Mouse (Mus musculus) midbrain, embryonic 12.5 days (tissue): ENCODE data around the gene Ddx59. TPM values are rescaled to one million over a fixed set of nuclear protein-coding genes. Genes with fewer than 3 reads are reported as not detected.

ENCODE experiments used
- polyA plus RNA-seq: library from polyadenylated mRNA; unstranded; fragments of >200 nt; fragmentation: Nextera tagmentation; extraction: Ambion mirVana; gene quantifications from 2 replicates; pipeline ENCODE4 v1.2.1, GENCODE M21; 2016

The Ddx59 gene
- polyA plus RNA-seq, 1 experiment from 2014 or later: 17.9 TPM

Other genes starting within 250 kb of the Ddx59 start
- 0.38 and 0.43 TPM in 2 replicates for gene Mroh3, start 202.4 kb upstream of the Ddx59 start, polyA plus RNA-seq
- gene Inava, start 181.0 kb upstream of the Ddx59 start, polyA plus RNA-seq: 10.9 and 13.9 TPM in 2 replicates
- not detected in 2 replicates for gene Gpr25, start 154.4 kb upstream of the Ddx59 start, polyA plus RNA-seq
- gene Camsap2, start 69.2 kb upstream of the Ddx59 start, polyA plus RNA-seq: 34.2 and 38.8 TPM in 2 replicates
- gene Kif14, start 51.1 kb downstream of the Ddx59 start, polyA plus RNA-seq: 6.8 and 7.7 TPM in 2 replicates
- 33.9 and 36.5 TPM in 2 replicates for gene Zfp281, start 209.6 kb downstream of the Ddx59 start, polyA plus RNA-seq